Mouse (Mus musculus): ENCODE data around the gene Bri3bp.
A peak's percentile ranks its signal among the peaks of the same experiment; 100 is the strongest.
"Not testable (repeated sequence)": the region's sequence is repeated elsewhere in the genome, so short reads cannot be mapped to it uniquely, and the experiment has no call there.

Bri3bp gene

DNA sequence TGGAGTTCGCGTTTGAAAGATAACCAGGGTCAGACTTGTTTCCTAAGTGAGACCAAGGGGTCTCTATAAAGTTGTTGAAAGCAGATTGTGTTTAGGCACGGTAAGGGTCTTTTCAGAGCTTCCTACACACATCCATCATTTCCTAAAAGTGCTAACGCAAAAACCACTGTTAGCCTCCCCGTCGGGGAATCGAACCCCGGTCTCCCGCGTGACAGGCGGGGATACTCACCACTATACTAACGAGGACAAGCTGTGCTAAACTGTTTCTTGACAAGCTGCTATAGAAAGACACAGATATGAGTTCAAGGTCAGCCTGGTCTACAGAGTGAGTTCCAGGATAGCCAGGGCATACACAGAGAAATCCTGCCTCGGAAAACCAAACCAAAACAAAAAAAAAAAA lies 32.5 kb upstream of the Bri3bp start:
- DNase-seq (ENCODE audit: extremely low spot score, low read depth, low spot score) = peak; percentile 95

- DNase-seq (ENCODE audit: extremely low spot score, low read depth, low spot score) = peak; percentile 81
Observed at GRCm38 (mm10) chr5:125409348-125410090, 31.8 kb upstream of the Bri3bp start.

GRCm38 (mm10) chr5:125411972-125412530 lies 29.3 kb upstream of the Bri3bp start:
- peak; percentile 64 for DNase-seq (ENCODE audit: extremely low spot score, low read depth, low spot score)

GRCm38 (mm10) chr5:125412536-125412935 lies 28.8 kb upstream of the Bri3bp start:
- not testable (repeated sequence) for DNase-seq (ENCODE audit: extremely low spot score, low read depth, low spot score)

DNA sequence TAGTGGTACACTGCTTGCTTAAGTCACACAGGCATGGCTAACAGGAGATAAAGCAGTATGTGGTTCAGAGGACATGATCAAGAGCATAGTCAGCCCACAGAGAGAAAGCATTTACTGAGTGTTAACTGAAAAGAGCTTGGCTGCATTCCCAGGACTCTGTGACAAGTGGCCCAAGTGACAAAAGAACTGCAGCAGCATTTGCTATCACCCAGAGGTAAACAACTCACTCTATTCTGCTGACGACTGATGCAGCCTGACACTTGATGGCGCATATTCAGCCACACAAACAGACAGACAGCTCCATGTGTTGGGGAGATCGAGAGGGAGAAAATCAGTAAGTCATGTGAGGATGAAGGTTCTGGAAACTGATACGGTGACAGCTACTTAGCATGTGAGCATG lies 27.6 kb upstream of the Bri3bp start:
- DNase-seq (ENCODE audit: extremely low spot score, low read depth, low spot score) = no peak

DNA sequence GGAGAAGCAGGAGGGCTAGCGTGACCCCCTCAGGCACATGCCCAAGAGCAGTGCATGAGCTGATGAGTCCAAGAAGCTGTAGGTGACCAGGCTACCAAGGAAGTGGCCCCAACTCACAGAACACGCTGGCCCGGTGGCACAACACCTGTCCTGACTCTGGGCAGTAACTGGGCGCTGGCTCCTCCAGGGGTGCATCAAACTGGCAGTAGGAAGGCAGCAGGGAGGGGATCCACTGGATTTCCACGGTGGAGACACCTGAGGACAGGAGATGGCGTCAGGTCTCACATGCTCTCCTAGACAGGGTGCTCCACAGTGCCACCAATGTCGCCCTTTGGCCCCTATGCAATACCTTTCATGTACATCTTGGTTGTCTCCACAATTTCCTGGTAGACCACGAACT lies 25.2 kb upstream of the Bri3bp start:
- no peak for DNase-seq (ENCODE audit: extremely low spot score, low read depth, low spot score)

GRCm38 (mm10) chr5:125418636-125419035 lies 22.7 kb upstream of the Bri3bp start:
- DNase-seq (ENCODE audit: extremely low spot score, low read depth, low spot score) = no peak

DNA sequence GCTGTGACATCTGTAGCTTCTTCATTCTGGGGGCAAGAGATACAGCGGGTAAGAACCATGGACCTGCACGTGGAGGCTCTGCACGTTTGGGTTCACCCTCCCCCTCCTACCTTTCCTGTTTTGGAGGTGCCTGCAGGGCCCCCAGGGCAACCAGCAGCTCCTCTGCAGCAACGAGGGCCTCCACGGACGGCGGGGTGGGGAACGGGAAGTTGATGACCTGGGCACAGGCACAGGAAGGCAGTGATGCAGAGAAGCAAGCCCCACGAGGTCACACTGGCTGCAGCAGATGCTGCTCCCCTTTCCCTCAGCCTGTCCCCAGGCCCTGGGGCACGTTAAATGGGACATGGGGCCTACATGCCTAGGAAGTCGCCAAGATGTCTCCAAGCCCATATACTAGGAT lies 22.2 kb upstream of the Bri3bp start:
- no peak for DNase-seq (ENCODE audit: extremely low spot score, low read depth, low spot score)

DNA sequence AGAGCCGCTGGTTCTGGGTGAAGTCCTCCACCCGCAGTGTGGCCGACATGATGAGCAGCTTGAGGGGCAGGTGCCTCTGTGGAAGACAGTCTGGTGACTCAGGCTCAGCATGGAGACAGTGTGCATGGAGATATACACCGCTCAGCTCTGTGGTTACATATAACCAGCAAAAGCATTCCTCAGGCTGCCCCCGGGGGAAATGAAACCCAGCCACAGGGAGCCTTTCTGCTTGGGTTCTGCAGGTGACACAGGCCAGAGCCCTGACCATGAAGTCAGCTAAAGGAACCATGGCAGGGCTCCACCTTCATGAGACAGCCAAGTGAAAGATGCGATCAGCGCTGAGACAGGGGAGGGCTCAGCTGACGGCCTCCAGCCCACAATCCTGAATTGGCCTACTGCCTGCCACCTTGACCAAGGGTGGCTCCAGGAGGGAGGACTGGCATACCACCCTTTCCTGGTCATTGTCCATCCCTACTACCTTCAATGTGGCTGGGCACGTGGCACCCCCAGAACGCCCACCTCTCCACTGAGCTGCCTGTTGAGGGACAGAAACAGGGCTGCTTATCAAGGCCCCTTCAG lies 15.6 kb upstream of the Bri3bp start:
- DNase-seq (ENCODE audit: extremely low spot score, low read depth, low spot score) = no peak

DNA sequence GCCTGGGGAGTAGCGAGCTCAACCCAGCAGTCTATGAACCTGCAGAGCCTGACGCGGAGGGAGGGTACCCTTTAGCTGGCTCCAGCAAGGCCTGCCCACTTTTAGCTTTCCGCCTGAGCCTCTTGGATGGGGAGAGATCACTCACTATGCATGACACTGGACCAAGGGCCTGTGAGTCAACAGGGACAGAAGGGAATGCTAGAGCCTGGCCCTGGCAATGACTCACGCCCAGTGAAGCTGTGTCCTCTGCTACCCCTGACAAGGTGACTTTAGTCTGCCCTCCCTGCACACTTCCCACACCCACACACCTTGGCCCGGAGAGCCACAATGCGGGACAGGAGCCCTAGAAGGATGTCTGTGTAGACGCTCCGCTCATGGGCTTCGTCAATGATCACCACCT lies 15.0 kb upstream of the Bri3bp start:
- DNase-seq (ENCODE audit: extremely low spot score, low read depth, low spot score) = no peak

DNA sequence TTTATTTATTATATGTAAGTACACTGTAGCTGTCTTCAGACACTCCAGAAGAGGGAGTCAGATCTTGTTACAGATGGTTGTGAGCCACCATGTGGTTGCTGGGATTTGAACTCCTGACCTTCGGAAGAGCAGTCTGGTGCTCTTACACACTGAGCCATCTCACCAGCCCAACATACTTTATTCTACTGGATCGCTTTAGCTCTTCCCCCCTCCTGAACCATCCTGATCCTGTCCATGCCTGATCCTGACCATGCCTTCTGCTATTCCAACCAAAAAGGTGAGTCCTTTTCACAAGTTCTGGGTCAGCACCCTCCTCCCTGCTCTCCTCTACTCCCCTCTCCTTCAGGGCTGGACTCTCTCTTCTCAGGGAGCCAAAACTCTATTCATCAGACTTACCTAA lies 9.0 kb upstream of the Bri3bp start:
- DNase-seq (ENCODE audit: extremely low spot score, low read depth, low spot score) = not testable (repeated sequence)

DNA sequence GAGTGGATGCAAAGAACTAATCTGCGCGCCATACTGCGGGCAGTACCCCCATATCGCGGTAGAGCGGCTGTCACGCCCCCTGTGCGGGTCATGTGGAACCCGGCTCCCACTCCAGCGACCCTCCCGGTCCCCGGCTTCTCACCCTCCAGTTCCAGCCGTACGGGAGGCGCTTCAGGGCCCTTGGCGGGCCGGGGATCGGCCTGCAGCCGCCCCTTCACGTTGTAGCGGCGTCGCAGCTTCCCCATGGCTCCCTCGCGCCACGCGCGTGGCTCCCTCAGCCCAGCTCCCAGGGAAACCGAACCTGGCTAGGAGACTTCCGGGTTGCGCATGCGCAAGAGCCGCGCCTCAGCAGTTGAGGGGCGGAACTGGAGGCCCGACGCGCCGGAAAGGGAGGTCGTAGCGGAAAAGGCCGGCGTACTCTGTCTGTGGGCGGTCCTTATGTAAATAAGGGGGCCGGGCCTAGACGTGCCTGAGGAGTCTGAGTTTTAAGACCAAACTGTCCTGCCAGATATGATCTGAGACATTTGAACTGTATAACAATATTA lies 7.5 kb upstream of the Bri3bp start, which contains the start of gene Dhx37:
Gene Dhx37 (minus strand): TSS at position 329 of the 545 bp plus-strand sequence.
- peak; percentile 67 for DNase-seq (ENCODE audit: extremely low spot score, low read depth, low spot score)

DNA sequence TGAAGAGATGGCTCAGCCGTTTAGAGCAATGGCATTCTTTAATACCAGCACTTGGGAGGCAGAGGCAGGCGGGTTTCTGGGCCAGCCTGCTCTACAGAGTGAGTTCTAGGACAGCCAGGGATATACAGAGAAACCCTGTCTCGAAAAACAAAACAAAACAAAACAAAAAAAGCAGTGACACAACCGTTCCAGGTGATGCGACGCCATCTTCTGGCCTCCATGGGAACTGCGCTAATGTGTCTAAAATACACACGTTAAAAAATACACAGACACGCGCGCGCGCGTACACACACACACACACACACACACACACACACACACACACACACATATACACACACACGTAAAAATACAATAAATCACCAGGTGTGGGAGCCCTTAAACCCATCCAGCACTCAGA lies 7.0 kb upstream of the Bri3bp start:
- DNase-seq (ENCODE audit: extremely low spot score, low read depth, low spot score) = not testable (repeated sequence)

- no peak for DNase-seq (ENCODE audit: extremely low spot score, low read depth, low spot score)
Observed at GRCm38 (mm10) chr5:125440583-125441233, 660 bp upstream of the Bri3bp start.

- no peak for DNase-seq (ENCODE audit: extremely low spot score, low read depth, low spot score)
Observed at GRCm38 (mm10) chr5:125442136-125442995, 998 bp downstream of the Bri3bp start.

- no peak for DNase-seq (ENCODE audit: extremely low spot score, low read depth, low spot score)
Observed at GRCm38 (mm10) chr5:125443335-125443734, 2.0 kb downstream of the Bri3bp start.

- no peak for DNase-seq (ENCODE audit: extremely low spot score, low read depth, low spot score)
Observed at GRCm38 (mm10) chr5:125443915-125444314, 2.5 kb downstream of the Bri3bp start.

GRCm38 (mm10) chr5:125444554-125444953 lies 3.2 kb downstream of the Bri3bp start:
- no peak for DNase-seq (ENCODE audit: extremely low spot score, low read depth, low spot score)

- DNase-seq (ENCODE audit: extremely low spot score, low read depth, low spot score) = no peak
Observed at GRCm38 (mm10) chr5:125446344-125446743, 5.0 kb downstream of the Bri3bp start.

DNA sequence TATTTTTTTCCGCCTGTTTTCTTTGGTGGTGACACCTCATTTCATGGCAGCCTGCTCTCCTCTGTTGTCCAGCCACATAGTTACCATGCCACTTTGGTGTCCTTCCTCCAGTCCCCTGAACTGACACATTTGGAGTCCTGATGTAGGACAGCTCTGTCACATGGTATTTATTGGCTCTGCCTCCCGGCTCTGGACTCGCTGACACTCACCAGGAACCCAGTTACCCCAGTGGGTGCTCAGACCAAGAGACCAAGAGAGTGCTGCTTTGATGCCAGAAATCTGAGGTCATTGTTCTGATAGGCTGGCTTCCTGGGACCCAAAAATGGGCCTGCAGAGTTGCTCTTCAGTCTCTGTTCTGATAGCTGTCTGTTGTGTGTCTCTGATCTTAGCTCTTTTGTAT lies 6.7 kb downstream of the Bri3bp start:
- no peak for DNase-seq (ENCODE audit: extremely low spot score, low read depth, low spot score)

DNA sequence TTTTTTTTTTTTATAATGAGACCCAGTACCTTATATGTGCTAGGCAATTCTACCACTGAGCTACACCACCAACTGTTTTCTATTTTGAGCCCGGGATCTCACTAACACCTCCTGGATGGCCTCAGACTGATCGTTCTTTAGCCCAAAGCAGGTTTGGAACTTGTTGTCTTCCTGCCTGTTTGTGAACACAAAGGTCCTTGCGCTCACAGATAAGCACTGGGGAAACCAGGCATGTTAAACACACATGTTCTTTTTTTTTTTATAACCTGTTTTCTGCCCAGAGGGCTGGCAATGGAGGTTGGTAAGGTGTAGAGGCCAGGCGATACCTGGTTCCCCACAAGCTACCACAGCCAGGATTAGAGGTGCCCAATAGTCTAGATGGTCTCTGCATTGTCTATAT lies 7.3 kb downstream of the Bri3bp start:
- no peak for DNase-seq (ENCODE audit: extremely low spot score, low read depth, low spot score)
